Mouse (Mus musculus): ENCODE measurements around the gene Olfr789. TPM values are rescaled to one million over a fixed set of nuclear protein-coding genes. Genes with fewer than 3 reads are reported as not detected.

Olfr789 gene
- polyA plus RNA-seq (2015; fragmentation: Nextera tagmentation; extraction: Ambion mirVana), result not detected in 2 replicates

GRCm38 (mm10) chr10:129484452-129484851 is at the start of gene Olfr789:
Gene Olfr789, plus strand, starts transcription at chr10:129484752.
- no peak within 1 kb of the TSS for H3K9ac ChIP-seq
- no peaks in the 10 kb centered on the region for H3K36me3 ChIP-seq
- no peak within 1 kb of the TSS for H3K27ac ChIP-seq
- H3K9me3 ChIP-seq, result no peaks in the 10 kb centered on the region
- no peaks in the 10 kb centered on the region for H3K4me1 ChIP-seq
- no peaks in the 10 kb centered on the region for H3K27me3 ChIP-seq
- ATAC-seq (ENCODE audit: insufficient number of reproducible peaks, low FRiP score, low TSS enrichment, low read depth), result no peak
- 64% methylated on average over 2 of the region's 2 CpGs for WGBS
- H3K4me3 ChIP-seq, result no peak within 1 kb of the TSS
- no peak within 1 kb of the TSS for H3K4me2 ChIP-seq

GRCm38 (mm10) chr10:129461562-129461961 is 23.0 kb upstream of the Olfr789 start, which contains the start of gene Olfr787:
Gene Olfr787, plus strand, starts transcription at chr10:129461862.
- no peak within 1 kb of the TSS for H3K9ac ChIP-seq
- no peak within 1 kb of the TSS for H3K27ac ChIP-seq
- H3K27me3 ChIP-seq, result no peaks in the 10 kb centered on the region
- H3K4me3 ChIP-seq, result no peak within 1 kb of the TSS
- no peaks in the 10 kb centered on the region for H3K4me1 ChIP-seq
- ATAC-seq (ENCODE audit: insufficient number of reproducible peaks, low FRiP score, low TSS enrichment, low read depth), result no peak
- no peak within 1 kb of the TSS for H3K4me2 ChIP-seq
- 83% methylated on average over 3 of the region's 3 CpGs for WGBS
- H3K9me3 ChIP-seq, result no peaks in the 10 kb centered on the region
- no peaks in the 10 kb centered on the region for H3K36me3 ChIP-seq

GRCm38 (mm10) chr10:129470698-129471097 is 13.9 kb upstream of the Olfr789 start, which contains the start of gene Olfr788:
Gene Olfr788, plus strand, starts transcription at chr10:129470998.
- Histone ChIP-seq H3K4me1 (no peaks in the 10 kb centered on the region), H3K9me3 (no peaks in the 10 kb centered on the region), H3K4me3 (no peak within 1 kb of the TSS), H3K27me3 (no peaks in the 10 kb centered on the region), H3K4me2 (no peak within 1 kb of the TSS), H3K27ac (no peak within 1 kb of the TSS), H3K36me3 (no peaks in the 10 kb centered on the region), H3K9ac (no peak within 1 kb of the TSS)
- no peak for ATAC-seq (ENCODE audit: insufficient number of reproducible peaks, low FRiP score, low TSS enrichment, low read depth)

GRCm38 (mm10) chr10:129473256-129473655 is 11.3 kb upstream of the Olfr789 start:
- no peaks in the 10 kb centered on the region for H3K27me3 ChIP-seq
- no peak overlapping the region for H3K9ac ChIP-seq
- no peak overlapping the region for H3K4me2 ChIP-seq
- H3K27ac ChIP-seq, result no peak overlapping the region
- H3K4me3 ChIP-seq, result no peak overlapping the region
- no peaks in the 10 kb centered on the region for H3K9me3 ChIP-seq
- ATAC-seq (ENCODE audit: insufficient number of reproducible peaks, low FRiP score, low TSS enrichment, low read depth), result no peak
- 65% methylated on average over 2 of the region's 2 CpGs for WGBS
- no peaks in the 10 kb centered on the region for H3K36me3 ChIP-seq
- no peaks in the 10 kb centered on the region for H3K4me1 ChIP-seq

- H3K4me3 ChIP-seq, result no peak overlapping the region
- H3K27me3 ChIP-seq, result no peaks in the 10 kb centered on the region
- H3K36me3 ChIP-seq, result no peaks in the 10 kb centered on the region
- no peak overlapping the region for H3K27ac ChIP-seq
- H3K4me1 ChIP-seq, result no peaks in the 10 kb centered on the region
- H3K9me3 ChIP-seq, result no peaks in the 10 kb centered on the region
- no peak for ATAC-seq (ENCODE audit: insufficient number of reproducible peaks, low FRiP score, low TSS enrichment, low read depth)
- H3K4me2 ChIP-seq, result no peak overlapping the region
- no peak overlapping the region for H3K9ac ChIP-seq
These were observed 10.8 kb upstream of the Olfr789 start for GRCm38 (mm10) chr10:129473723-129474122.

- no peak overlapping the region for H3K4me2 ChIP-seq
- H3K4me3 ChIP-seq, result no peak overlapping the region
- H3K9ac ChIP-seq, result no peak overlapping the region
- H3K27me3 ChIP-seq, result no peaks in the 10 kb centered on the region
- H3K9me3 ChIP-seq, result no peaks in the 10 kb centered on the region
- H3K4me1 ChIP-seq, result no peaks in the 10 kb centered on the region
- H3K36me3 ChIP-seq, result no peaks in the 10 kb centered on the region
- WGBS, result 86% methylated on average over 2 of the region's 2 CpGs
- H3K27ac ChIP-seq, result no peak overlapping the region
- ATAC-seq (ENCODE audit: insufficient number of reproducible peaks, low FRiP score, low TSS enrichment, low read depth), result no peak
These were observed 5.5 kb downstream of the Olfr789 start for GRCm38 (mm10) chr10:129490101-129490500.

GRCm38 (mm10) chr10:129498192-129498591 is 13.6 kb downstream of the Olfr789 start, which contains the start of gene Olfr790:
Gene Olfr790, plus strand, starts transcription at chr10:129498492.
- ATAC-seq (ENCODE audit: insufficient number of reproducible peaks, low FRiP score, low TSS enrichment, low read depth), result no peak
- Histone ChIP-seq H3K9ac (no peak within 1 kb of the TSS), H3K27ac (no peak within 1 kb of the TSS)

GRCm38 (mm10) chr10:129521492-129521891 is 36.9 kb downstream of the Olfr789 start, which contains the start of gene Olfr791:
Gene Olfr791, plus strand, starts transcription at chr10:129521792.
- Histone ChIP-seq H3K4me2 (no peak within 1 kb of the TSS), H3K27ac (no peak within 1 kb of the TSS), H3K9ac (no peak within 1 kb of the TSS), H3K4me1 (no peaks in the 10 kb centered on the region), H3K36me3 (no peaks in the 10 kb centered on the region), H3K27me3 (no peaks in the 10 kb centered on the region), H3K4me3 (no peak within 1 kb of the TSS), H3K9me3 (no peaks in the 10 kb centered on the region)
- 68% methylated on average over 3 of the region's 3 CpGs for WGBS
- no peak for ATAC-seq (ENCODE audit: insufficient number of reproducible peaks, low FRiP score, low TSS enrichment, low read depth)

More at GRCm38 (mm10) chr10:129498192-129498591, 13.6 kb downstream of the Olfr789 start, which contains the start of gene Olfr790:
- H3K4me2 ChIP-seq, result no peak within 1 kb of the TSS
- no peaks in the 10 kb centered on the region for H3K9me3 ChIP-seq
- H3K4me3 ChIP-seq, result no peak within 1 kb of the TSS
- H3K27me3 ChIP-seq, result no peaks in the 10 kb centered on the region
- H3K36me3 ChIP-seq, result no peaks in the 10 kb centered on the region
- H3K4me1 ChIP-seq, result no peaks in the 10 kb centered on the region

- H3K27ac ChIP-seq, result no peak within 1 kb of the TSS
- ATAC-seq (ENCODE audit: insufficient number of reproducible peaks, low FRiP score, low TSS enrichment, low read depth), result no peak
- WGBS, result 84% methylated on average over 1 of the region's 1 CpGs
These were observed 54.3 kb downstream of the Olfr789 start, which contains the start of gene Olfr792 for GRCm38 (mm10) chr10:129538862-129539261. Gene Olfr792, plus strand, starts transcription at chr10:129539162.

More at GRCm38 (mm10) chr10:129538862-129539261, 54.3 kb downstream of the Olfr789 start, which contains the start of gene Olfr792:
- Histone ChIP-seq H3K4me2 (no peak within 1 kb of the TSS), H3K4me3 (no peak within 1 kb of the TSS), H3K9me3 (0 out of 2 replicates have a peak, but pooled peaks cover under 1% of the 10 kb centered on the region), H3K4me1 (no peaks in the 10 kb centered on the region), H3K9ac (no peak within 1 kb of the TSS), H3K36me3 (no peaks in the 10 kb centered on the region), H3K27me3 (no peaks in the 10 kb centered on the region)

Other genes starting within 250 kb of the Olfr789 start
- gene Olfr774, start 248.5 kb upstream of the Olfr789 start, polyA plus RNA-seq (2015; fragmentation: Nextera tagmentation; extraction: Ambion mirVana), result not detected in 2 replicates
- gene Olfr775, start 236.3 kb upstream of the Olfr789 start, polyA plus RNA-seq (2015; fragmentation: Nextera tagmentation; extraction: Ambion mirVana), result not detected in 2 replicates
- not detected in 2 replicates for gene Olfr776, start 225.6 kb upstream of the Olfr789 start, polyA plus RNA-seq (2015; fragmentation: Nextera tagmentation; extraction: Ambion mirVana)
- not detected in 2 replicates for gene Olfr777, start 213.3 kb upstream of the Olfr789 start, polyA plus RNA-seq (2015; fragmentation: Nextera tagmentation; extraction: Ambion mirVana)
- not detected in 2 replicates for gene Olfr780, start 166.6 kb upstream of the Olfr789 start, polyA plus RNA-seq (2015; fragmentation: Nextera tagmentation; extraction: Ambion mirVana)
- not detected in 2 replicates for gene Olfr781, start 155.9 kb upstream of the Olfr789 start, polyA plus RNA-seq (2015; fragmentation: Nextera tagmentation; extraction: Ambion mirVana)
- gene Olfr782, start 135.9 kb upstream of the Olfr789 start, polyA plus RNA-seq (2015; fragmentation: Nextera tagmentation; extraction: Ambion mirVana), result not detected in 2 replicates
- gene Olfr784, start 100.7 kb upstream of the Olfr789 start, polyA plus RNA-seq (2015; fragmentation: Nextera tagmentation; extraction: Ambion mirVana), result 0.08 TPM in 1 of 2 replicates, not detected in the other
- not detected in 2 replicates for gene Olfr785, start 79.3 kb upstream of the Olfr789 start, polyA plus RNA-seq (2015; fragmentation: Nextera tagmentation; extraction: Ambion mirVana)
- not detected in 2 replicates for gene Olfr786, start 57.4 kb upstream of the Olfr789 start, polyA plus RNA-seq (2015; fragmentation: Nextera tagmentation; extraction: Ambion mirVana)
- not detected in 2 replicates for gene Olfr787, start 22.9 kb upstream of the Olfr789 start, polyA plus RNA-seq (2015; fragmentation: Nextera tagmentation; extraction: Ambion mirVana)
- not detected in 2 replicates for gene Olfr788, start 13.8 kb upstream of the Olfr789 start, polyA plus RNA-seq (2015; fragmentation: Nextera tagmentation; extraction: Ambion mirVana)
- gene Olfr790, start 13.7 kb downstream of the Olfr789 start, polyA plus RNA-seq (2015; fragmentation: Nextera tagmentation; extraction: Ambion mirVana), result not detected in 2 replicates
- not detected in 2 replicates for gene Olfr791, start 37.0 kb downstream of the Olfr789 start, polyA plus RNA-seq (2015; fragmentation: Nextera tagmentation; extraction: Ambion mirVana)
- gene Olfr792, start 54.4 kb downstream of the Olfr789 start, polyA plus RNA-seq (2015; fragmentation: Nextera tagmentation; extraction: Ambion mirVana), result not detected in 2 replicates
- not detected in 2 replicates for gene Olfr794, start 82.9 kb downstream of the Olfr789 start, polyA plus RNA-seq (2015; fragmentation: Nextera tagmentation; extraction: Ambion mirVana)
- not detected in 2 replicates for gene Olfr796, start 127.8 kb downstream of the Olfr789 start, polyA plus RNA-seq (2015; fragmentation: Nextera tagmentation; extraction: Ambion mirVana)
- gene Olfr798, start 143.2 kb downstream of the Olfr789 start, polyA plus RNA-seq (2015; fragmentation: Nextera tagmentation; extraction: Ambion mirVana), result not detected in 2 replicates
- gene Olfr799, start 152.7 kb downstream of the Olfr789 start, polyA plus RNA-seq (2015; fragmentation: Nextera tagmentation; extraction: Ambion mirVana), result not detected in 2 replicates
- not detected in 2 replicates for gene Olfr800, start 172.9 kb downstream of the Olfr789 start, polyA plus RNA-seq (2015; fragmentation: Nextera tagmentation; extraction: Ambion mirVana)
- gene Olfr801, start 189.1 kb downstream of the Olfr789 start, polyA plus RNA-seq (2015; fragmentation: Nextera tagmentation; extraction: Ambion mirVana), result not detected in 2 replicates
- gene Olfr802, start 203.4 kb downstream of the Olfr789 start, polyA plus RNA-seq (2015; fragmentation: Nextera tagmentation; extraction: Ambion mirVana), result not detected in 2 replicates
- gene Olfr803, start 209.5 kb downstream of the Olfr789 start, polyA plus RNA-seq (2015; fragmentation: Nextera tagmentation; extraction: Ambion mirVana), result not detected in 2 replicates
- gene Olfr804, start 218.5 kb downstream of the Olfr789 start, polyA plus RNA-seq (2015; fragmentation: Nextera tagmentation; extraction: Ambion mirVana), result not detected in 2 replicates
- not detected in 2 replicates for gene Olfr805, start 244.6 kb downstream of the Olfr789 start, polyA plus RNA-seq (2015; fragmentation: Nextera tagmentation; extraction: Ambion mirVana)